Mouse (Mus musculus): ENCODE measurements at regions not wholly inside any gene's neighbourhood (a gene's known extent, or its start where the extent isn't known, plus 50 kb on each side); places are given as distances from the start of the nearest gene placed in this dataset.
A peak's percentile ranks its signal among the peaks of the same experiment; 100 is the strongest.

DNA sequence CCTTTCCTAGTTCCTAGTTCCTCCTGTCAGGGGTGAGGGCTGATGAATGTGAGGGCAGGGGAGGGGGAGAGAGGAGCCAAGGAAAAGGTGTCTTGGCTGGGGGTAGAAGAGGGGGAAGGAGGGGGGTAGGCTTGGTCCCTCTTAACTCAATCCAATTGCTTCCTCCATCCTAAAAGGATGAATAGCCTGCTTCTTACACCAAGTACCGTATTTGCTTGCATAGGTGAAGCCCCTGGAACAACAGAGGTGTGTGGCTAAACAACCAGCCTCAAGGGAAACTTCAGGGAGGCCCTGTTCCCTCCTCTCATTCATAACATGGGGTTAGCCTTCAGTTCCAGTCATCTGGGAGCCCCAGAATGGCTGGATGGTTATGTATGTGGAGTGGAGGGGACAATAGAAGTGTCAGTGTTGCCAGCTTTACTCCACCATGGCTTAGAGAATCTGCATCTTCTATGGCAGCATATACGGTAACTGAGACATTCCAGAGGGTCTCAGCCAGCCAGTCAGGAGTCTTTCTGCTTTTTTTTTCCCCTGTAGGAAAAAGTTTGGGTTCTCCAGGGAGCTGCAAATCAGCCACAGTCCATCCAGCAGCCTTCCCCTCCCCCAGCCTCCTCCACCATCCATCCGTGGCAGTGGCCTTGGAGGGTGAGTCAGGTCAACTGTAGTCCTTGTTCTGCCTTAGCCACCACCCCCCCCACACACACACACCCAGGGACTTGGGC lies 100.2 kb upstream of the Ccnd2 start:
- DNase-seq (ENCODE audit: low spot score in 2 of 2), result no peak

DNA sequence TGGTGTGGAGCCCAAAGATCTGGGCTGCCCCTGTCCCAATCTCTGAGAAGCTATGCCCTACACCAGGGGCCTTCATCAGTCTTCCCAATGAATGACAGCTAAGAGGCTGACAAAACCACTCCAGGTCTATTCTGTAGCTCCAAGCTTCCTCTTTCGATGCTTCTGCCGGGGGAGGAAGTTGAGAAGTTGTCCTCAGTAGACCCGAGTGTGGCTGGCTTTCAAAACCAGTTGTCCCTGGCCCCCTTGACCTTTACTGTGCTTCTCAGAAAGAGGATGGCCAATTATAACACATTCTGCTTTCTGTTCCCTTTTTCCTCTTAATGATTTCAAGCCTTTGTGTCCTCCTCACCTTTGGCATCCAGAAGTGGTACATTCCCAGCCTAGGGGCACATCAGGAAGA lies 101.9 kb upstream of the Ccnd2 start:
- DNase-seq (ENCODE audit: low spot score in 2 of 2), result no peak

DNA sequence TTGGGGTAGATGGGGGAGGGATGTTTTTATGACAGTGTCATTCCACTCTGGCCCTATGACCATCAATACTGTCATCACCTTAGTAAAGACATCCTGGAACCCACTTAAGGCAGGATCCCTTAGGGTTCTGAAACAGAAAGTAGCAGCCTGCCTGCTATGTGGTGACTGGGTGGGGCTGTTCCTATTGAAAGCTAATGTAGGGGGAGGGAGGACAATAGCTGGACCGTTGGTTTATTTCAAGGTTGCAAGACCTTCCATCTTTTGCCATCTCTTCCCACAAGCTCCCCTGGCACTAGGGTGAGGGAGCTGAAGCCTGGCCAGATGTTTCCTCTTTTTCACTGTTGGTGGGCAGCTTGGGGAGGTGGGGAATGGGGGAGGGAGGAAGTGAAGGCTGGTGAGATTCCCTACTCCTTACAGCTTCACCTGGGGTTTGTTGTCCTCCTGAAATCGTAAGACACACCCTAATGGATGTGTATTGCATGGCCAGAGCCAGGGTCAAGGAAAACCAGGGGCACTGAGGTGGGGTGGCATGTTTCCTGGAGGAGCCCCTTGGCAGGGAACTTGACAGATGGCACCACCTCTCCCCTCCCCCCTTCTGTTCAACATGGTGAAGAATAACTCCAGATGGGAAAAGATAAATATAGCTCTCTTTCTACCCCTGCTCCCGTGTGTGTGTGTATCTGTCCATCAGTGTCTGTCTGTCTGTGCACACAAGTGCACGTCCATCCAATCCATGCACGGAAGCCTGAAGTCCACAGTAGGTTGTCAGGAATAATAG lies 112.1 kb upstream of the Ccnd2 start:
- no peak for DNase-seq (ENCODE audit: low spot score in 2 of 2)

DNA sequence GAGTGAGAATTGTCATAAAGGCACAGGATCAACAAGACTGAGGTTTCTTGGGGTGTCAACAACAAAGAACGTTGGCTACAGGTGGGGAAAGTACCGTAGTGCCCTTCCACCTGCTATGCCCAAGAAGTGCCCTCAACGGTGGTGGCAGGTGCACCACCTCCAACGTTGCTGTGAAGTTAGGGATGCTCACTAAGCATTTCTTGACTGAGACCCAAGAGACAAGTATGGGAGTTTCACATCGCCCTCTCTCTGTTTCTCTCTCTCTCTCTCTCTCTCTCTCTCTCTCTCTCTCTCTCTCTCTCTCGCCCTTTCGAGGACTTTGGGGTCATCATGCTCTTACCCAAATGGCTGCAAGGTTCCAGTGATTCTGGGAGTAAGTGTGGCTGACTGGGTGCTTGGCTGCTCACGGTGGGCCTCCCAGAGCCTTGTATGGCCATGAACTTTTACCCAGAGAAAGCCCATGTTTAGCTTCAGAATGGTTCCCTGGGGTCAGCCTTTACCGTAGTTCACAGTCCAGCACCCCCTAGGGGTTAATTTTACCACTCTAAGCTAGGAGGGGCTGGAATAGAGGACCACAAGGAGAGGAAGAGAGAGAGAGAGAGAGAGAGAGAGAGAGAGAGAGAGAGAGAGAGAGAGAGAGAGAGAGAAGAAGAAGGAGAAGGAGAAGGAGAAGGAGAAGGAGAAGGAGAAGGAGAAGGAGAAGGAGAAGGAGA lies 113.2 kb upstream of the Ccnd2 start:
- no peak for DNase-seq (ENCODE audit: low spot score in 2 of 2)

DNA sequence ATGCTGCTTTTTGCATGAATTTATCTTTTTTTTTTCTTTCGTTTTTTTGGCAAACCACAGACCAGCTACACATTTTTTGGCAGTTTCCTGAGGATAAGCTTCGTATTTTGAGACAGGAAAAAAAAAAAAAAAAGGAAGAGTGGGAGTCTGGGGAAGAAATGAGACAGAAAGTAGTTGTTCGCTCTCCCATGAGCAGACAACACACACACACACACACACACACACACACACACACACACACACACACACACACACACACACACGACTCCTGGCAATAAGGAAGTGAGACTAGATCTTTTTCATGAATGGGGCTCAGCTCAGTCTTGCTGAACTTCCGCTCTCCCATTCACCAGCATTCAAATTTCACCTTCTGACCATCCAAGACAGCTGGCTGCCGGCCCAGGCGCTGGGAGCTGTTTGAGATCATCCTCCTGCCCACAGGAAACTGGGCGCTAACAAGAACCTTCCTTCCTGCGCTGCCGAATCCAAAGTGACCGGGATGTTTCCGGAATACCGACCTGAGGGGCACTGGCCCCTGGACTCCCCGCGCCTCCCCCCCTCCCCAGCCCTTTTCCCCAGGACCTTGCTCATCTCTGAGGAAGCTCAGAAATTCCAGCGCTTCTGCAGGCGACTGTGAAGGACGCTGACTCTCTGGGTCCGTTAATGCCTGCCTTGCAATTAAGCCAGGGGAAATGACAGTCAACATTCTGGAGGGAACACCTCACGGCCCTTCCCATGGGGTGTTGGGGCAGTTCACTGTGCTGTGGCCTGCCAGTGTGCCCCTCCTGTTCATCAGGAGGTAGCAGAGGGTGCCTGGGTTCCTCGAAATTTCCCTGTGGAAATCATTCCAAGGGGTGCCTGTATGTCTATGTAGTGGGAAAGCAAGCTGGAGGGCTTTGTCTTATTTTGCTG lies 114.2 kb upstream of the Ccnd2 start:
- peak in 1 of 2 experiments; percentile 58 for DNase-seq (ENCODE audit: low spot score in 2 of 2)

DNA sequence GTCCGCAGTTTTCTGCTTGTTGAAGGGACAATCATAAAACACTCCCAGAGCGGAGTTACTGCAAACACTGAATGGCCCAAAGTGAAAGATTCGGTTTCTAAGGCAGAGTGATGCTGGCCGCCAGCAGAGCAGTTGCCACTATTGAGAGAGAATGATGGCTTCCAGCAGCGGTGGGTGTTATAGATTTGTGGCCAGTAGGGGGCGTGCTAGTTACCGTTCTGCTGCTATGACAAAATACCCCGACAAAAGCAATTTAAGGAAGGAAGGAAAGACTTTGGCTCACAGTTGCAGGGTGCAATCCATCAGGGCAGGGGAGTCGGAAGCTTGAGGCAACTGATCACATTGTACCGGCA lies 114.8 kb upstream of the Ccnd2 start:
- DNase-seq (ENCODE audit: low spot score in 2 of 2), result peak in 1 of 2 experiments; percentile 70

DNA sequence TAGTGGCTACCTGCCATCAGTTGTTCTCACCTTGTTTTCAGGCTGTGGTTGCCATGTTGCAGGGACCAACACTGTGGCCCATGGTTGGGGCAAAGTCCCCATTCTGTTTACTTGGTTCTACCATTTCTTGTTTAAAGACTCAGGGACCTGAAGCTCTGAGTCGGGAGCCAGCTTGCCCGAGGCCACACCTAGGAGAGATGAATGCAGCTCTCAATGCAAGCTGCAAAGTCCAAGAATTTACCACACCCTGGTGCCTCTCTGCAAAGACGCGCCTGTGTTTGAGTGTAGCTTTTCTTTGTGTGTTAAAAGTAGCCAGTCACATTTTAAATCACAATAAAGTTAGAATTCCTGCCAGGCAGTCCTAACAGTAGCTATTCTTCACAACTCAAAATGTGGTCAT lies 117.0 kb upstream of the Ccnd2 start:
- DNase-seq (ENCODE audit: low spot score in 2 of 2), result no peak

DNA sequence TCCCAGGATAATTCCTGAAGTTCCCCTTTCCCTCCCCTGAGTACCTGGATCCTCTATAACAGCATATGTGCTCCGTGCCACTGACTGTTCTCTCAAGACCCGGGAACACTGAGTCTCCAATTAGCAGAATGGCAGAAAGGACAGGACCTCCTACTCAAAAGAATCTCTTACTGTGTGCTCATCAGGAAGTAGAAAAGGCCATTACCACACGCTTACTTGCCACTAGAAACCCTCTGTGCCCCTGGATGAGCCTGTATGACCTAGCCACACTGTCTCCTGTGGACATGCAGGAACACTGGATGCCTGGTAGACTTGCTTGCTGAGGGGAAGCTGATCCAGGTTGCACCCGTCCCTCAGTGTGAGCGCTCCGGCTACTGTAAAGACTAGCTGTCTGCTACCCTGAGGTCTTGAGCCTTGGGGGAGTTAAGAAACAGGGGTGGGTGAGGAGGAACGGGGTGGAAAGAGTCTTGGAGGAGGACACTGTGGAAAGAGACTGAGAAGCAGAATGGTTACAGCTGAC lies 117.6 kb upstream of the Ccnd2 start:
- no peak for DNase-seq (ENCODE audit: low spot score in 2 of 2)

DNA sequence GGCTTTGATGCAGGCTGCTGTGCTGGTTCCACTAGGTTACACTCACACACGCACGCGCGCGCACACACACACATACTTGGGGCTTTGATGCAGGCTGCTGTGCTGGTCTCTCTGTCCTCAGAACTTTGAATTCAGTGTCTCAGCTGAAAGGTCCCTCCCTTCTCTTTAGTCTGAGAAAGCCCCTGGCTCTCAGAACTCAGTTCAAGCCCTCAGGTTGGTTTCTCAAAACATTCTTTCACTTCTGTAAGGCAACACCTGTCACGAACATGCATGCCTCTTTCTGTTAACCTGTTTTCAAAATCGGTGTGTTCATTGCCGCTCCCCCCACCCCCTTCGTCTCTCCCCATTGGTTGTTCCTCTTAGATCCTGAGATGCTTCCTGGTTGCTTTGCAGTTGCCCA lies 118.8 kb upstream of the Ccnd2 start:
- DNase-seq (ENCODE audit: low spot score in 2 of 2), result peak in 1 of 2 experiments; percentile 34

DNA sequence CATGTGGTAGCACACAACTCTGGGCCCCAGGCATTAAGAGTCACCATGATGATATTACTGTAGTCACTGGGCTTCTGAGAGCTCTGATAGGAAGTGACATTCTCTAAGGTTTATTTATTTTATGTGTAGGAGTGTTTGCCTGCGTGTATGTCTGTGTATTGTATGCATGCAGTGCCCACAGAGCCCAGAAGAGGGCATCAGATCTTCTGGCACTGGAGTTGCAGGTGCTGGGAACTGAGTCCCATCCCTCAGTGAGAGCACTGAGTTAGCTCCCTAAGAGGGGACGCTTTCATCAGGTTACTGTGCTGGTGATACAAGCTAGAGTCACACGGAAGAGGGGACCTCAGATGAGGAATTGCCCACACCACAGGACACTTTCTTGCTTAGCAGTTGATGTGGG lies 119.4 kb upstream of the Ccnd2 start:
- no peak for DNase-seq (ENCODE audit: low spot score in 2 of 2)

DNA sequence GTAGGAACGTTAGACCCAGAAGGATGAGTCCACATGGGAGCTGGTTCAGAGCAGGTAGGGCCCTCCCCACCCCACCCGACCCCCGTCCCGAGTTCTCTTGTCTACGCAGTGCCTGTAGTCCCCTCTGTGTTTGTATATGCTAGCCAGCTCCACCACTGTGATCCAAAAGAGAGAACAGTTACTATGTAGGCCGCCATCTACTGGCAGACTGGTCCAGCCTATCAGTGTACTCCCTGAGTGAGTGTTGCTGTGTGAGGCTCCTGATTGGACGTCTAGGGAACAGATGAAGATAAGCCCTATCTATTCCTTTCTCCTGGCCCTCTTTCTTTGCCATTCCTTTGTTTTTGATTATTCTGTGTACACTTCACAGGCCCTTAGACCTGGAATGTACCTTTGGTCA lies 120.6 kb upstream of the Ccnd2 start:
- peak in 1 of 2 experiments; percentile 64 for DNase-seq (ENCODE audit: low spot score in 2 of 2)

DNA sequence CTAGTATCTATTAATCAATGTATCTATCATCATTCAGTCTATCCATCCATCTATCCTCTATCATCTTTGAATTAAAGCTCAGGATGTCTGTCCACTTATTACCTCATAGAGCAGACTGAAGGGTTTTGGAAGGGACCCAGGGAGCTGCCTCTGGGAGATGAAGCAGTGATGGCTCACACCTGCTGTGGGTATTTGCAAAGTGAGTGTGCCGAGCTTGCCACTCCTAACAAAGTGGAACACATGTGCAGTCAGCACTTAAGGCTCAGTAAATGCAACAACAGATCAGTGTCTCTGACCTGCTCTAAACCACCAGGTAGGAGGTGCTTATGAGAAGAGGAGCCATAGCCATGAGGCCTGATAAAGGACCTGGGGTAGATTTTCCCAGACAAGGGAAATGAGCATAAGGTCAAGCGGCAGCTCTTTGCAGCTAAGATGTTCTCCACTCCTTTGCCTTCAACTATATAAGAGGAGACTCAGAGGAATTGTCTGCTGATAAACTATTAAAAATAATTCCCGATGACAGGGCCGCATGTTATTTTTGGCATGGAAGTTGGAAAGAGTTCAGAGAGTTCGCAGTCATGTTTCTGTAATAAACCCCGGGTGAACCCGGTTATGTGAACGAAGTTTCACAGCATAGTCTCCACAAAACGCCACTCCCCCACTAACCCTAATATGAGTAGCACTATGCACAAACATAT lies 122.9 kb upstream of the Ccnd2 start:
- no peak for DNase-seq (ENCODE audit: low spot score in 2 of 2)

DNA sequence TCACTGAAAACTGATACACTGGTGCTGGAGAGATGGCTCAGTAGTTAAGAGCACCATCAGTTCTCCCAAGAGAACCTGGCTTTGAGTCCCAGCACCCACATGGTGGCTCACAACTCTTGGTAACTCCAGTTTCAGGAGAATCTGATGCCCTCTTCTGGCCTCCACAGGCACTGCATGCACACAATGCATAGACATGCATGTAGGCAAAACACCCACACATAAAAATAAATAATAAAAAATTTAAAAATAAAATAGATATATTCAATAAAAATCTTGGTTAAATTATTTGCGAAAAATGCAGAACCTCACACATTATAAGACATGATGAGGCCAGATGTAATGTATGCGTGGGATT lies 123.4 kb upstream of the Ccnd2 start:
- peak in 1 of 2 experiments; percentile 37 for DNase-seq (ENCODE audit: low spot score in 2 of 2)

DNA sequence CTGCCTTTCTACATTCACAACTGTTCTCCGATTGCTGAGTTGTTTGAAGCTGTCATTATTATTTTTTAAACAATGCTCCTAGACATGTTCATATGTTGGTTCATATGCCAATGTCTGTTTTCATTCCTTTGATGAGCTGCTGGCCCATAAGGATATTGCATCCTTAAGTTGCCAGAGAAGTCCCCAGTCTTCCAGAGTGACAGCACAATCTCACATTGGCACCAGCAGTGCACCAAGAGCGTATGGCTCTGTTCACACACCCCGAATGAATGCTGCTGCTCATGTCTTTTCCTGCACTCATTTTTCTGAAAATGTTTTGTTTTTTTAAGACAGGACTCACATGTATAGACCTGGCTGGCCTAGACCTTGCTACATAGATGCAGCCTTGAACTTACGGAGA lies 124.4 kb upstream of the Ccnd2 start:
- no peak for DNase-seq (ENCODE audit: low spot score in 2 of 2)

DNA sequence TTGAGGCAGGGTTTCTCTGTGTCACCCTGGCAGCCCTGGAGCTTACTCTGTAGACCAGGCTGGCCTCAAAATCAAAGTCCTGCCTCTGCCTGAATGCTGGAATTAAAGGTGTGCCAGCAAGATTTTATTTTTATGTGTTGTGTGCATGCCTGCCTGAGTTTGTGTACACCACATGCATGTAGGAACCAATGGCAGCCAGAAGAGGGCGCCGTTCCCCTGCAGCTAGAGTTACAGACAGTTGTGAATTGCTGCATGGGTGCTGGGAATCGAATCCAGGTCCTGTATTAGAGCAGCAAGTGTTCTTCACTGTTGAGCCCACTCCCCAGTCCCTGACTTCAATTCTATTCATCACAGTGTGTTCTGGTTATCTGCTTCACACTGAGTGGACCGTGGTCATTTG lies 126.4 kb upstream of the Ccnd2 start:
- DNase-seq (ENCODE audit: low spot score in 2 of 2), result no peak

DNA sequence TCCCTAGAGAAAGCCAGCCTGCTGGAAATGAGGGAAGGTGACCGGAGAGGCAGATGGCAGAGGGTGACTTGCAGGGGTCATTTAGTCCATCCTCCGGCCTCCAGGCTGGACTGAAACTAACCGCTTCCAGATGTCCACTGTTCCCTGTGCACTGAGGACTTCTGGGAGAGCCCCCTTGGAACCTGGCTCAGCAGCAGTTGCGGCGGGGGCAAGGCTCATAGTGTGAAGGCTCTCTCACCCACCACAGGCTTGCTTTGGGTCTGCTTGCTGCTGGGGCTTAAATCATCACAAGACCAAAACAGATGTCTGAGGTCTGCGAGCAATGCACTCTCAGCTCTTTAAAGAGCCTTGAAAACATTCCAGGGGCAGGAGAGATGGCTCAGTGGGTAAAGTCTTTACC lies 132.2 kb upstream of the Ccnd2 start:
- no peak for DNase-seq (ENCODE audit: low spot score in 2 of 2)

DNA sequence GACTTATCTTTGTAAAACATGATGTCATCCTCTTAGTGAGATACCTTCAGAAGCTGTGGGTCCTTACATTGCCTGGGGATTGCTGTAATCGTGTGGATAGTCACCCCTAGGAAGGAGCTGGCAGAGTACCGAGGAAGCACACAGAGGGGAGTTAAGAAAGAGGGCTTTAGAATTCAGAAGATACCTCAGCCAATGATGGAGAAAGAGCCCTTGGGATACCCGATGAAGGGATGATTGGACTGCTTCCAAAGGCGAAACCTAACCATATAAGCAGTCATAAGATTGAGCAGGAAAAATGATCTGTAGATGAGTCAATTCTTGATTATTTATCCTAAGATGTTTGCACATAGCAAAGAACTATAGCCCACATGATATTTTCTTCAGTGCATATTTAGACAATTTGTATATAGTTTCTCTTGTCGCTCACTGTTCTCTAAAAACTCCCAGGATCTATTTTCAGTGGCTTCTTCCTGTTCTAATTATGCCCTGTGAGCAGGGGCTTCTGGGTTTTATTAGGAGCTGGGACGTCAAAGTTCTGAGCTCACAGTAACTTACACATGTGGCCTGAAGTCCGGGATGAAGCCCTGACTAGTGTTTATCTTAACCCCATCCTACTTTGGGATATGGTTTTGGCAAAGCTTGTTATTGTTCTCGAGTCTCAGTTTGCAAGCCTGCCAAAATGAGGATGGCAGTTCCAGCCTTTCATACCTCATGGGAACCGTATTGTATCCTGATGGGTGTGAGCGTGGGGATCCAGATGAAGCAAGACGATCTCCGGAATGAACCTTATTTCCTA lies 134.9 kb upstream of the Ccnd2 start:
- DNase-seq (ENCODE audit: low spot score in 2 of 2), result no peak

DNA sequence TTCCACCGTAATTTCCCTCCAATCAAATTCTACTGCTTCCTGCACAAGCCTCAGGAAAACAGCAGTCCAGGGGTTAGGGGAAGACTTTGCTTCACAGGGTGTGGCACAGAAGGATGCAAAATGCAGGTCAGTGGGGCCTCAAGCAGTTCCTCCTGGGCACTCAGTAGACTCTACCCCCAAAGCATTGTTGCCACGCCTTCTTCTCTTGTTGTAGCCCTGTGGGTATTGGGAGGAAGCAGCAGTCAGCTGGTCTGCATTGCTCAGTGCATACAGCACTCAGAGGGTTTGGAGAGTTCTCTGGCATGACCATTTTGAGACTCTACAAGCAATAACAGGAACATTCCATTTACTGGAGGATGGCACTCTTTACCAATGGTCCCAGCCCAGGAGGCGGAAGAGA lies 137.0 kb upstream of the Ccnd2 start:
- DNase-seq (ENCODE audit: low spot score in 2 of 2), result peak in 1 of 2 experiments; percentile 40

DNA sequence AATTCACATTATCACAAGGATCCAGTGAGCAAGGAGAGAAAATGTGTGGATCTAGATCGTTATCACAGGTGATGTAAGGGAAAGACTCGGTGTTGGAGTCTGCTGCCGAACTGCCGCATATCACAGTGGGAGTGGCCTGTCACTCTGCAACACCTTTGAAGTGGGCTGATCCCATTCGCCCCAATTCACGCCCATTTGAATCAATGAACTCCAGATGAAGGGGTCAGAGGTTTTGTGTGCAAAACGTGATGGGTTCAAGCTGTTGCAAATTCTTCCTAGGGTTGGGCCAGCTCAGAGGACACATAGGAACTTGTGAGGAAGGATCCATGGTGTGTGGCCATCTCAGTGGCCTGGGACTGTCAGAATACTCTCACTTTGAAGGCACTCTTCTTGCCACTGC lies 139.9 kb upstream of the Ccnd2 start:
- DNase-seq (ENCODE audit: low spot score in 2 of 2), result no peak

DNA sequence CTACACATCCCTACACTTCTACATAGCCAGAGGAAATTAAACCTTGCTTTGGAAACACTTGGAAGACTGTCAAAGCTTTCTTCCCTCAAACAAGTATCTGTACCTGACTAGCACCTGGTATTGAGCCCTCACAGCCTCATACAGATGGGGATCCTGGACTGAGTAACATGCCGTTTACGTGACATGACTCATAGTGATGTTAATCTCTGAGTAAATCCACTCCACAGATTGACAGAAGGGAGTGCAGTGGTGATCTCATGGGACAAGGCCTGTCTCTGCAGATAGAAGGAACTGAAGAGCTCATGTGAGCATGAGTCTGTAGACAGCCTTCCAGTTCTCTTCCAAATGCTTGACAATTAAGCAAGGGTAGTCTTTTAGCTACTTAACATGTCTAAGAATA lies 141.8 kb upstream of the Ccnd2 start:
- no peak for DNase-seq (ENCODE audit: low spot score in 2 of 2)

All from spleen, postnatal 10 days (tissue).